Mouse (Mus musculus) stomach, embryonic 16.5 days (tissue): ENCODE data around the gene Scn8a. TPM values are rescaled to one million over a fixed set of nuclear protein-coding genes. Genes with fewer than 3 reads are reported as not detected.
A peak's percentile ranks its signal among the peaks of the same experiment; 100 is the strongest.

Experiments
- ATAC-seq: fragments of 200-750 bp; cut with Nextera tagmentation; 2 replicates; pipeline ENCODE4 v1.8.0; 2017; ENCODE audit warnings: moderate number of reproducible peaks, moderate TSS enrichment; ENCODE audit not compliant: insufficient read depth, low FRiP score
- H3K27ac ChIP-seq: fragments of 300-500 bp; sonication (generic); 2 replicates; pipeline ENCODE4 v1.5.1; 2014; ENCODE audit warnings: low read length
- H3K27me3 ChIP-seq: fragments of 300-500 bp; sonication (generic); 2 replicates; pipeline ENCODE4 v1.6.1; 2014; ENCODE audit warnings: low read length, control low read depth, mixed read lengths; ENCODE audit not compliant: control insufficient read depth, insufficient read depth
- H3K36me3 ChIP-seq: fragments of 300-500 bp; sonication (generic); 2 replicates; pipeline ENCODE4 v1.6.1; 2014; ENCODE audit warnings: low read length; ENCODE audit not compliant: control insufficient read depth, insufficient read depth
- H3K4me1 ChIP-seq: fragments of 300-500 bp; sonication (generic); 2 replicates; pipeline ENCODE4 v1.6.1; 2014; ENCODE audit warnings: low read length, control low read depth, mixed read lengths; ENCODE audit not compliant: control insufficient read depth, insufficient read depth
- H3K4me2 ChIP-seq: fragments of 300-500 bp; sonication (generic); 2 replicates; pipeline ENCODE4 v1.6.1; 2014; ENCODE audit warnings: low read depth, low read length, mixed read lengths
- H3K4me3 ChIP-seq: fragments of 300-500 bp; sonication (generic); replicated peaks from 2 replicates; pipeline ENCODE4 v1.5.1; 2014; ENCODE audit warnings: mild to moderate bottlenecking, low read length
- H3K9ac ChIP-seq: fragments of 300-500 bp; sonication (generic); 2 replicates; pipeline ENCODE4 v1.6.1; 2014; ENCODE audit warnings: low read length
- H3K9me3 ChIP-seq: fragments of 300-500 bp; sonication (generic); replicated peaks from 2 replicates; pipeline ENCODE4 v1.6.1; 2016; ENCODE audit warnings: low read length, control low read depth; ENCODE audit not compliant: control insufficient read depth
- WGBS: fragments of 180-500 bp; shearing (Covaris S2); extraction: QIAGEN DNeasy Blood & Tissue Kit; methylation state at CpG from one replicate; pipeline ENCODE4 v1.1.7; 2014; 5-methylcytosine and 5-hydroxymethylcytosine counted together
- polyA plus RNA-seq: library from polyadenylated mRNA; unstranded; fragments of >200 nt; fragmentation: Nextera tagmentation; extraction: Ambion mirVana; gene quantifications from 2 replicates; pipeline ENCODE4 v1.2.1, GENCODE M21; 2015

Scn8a gene
- polyA plus RNA-seq, 1 experiment from 2014 or later, result 0.97 TPM

GRCm38 (mm10) chr15:101059570-101060279, 190.1 kb downstream of the Scn8a start:
- H3K36me3 ChIP-seq, result no peaks in the 10 kb centered on the region
- H3K27ac ChIP-seq, result no peak overlapping the region
- no peak overlapping the region for H3K4me2 ChIP-seq
- 0 out of 2 replicates have a peak, but pooled peaks cover under 1% of the 10 kb centered on the region for H3K4me1 ChIP-seq
- 59% methylated on average over 9 of the region's 9 CpGs for WGBS
- H3K9me3 ChIP-seq, result no peaks in the 10 kb centered on the region
- no peak overlapping the region for H3K9ac ChIP-seq
- peaks cover 1% of the 10 kb centered on the region for H3K27me3 ChIP-seq
- no peak for ATAC-seq
- no peak overlapping the region for H3K4me3 ChIP-seq

DNA sequence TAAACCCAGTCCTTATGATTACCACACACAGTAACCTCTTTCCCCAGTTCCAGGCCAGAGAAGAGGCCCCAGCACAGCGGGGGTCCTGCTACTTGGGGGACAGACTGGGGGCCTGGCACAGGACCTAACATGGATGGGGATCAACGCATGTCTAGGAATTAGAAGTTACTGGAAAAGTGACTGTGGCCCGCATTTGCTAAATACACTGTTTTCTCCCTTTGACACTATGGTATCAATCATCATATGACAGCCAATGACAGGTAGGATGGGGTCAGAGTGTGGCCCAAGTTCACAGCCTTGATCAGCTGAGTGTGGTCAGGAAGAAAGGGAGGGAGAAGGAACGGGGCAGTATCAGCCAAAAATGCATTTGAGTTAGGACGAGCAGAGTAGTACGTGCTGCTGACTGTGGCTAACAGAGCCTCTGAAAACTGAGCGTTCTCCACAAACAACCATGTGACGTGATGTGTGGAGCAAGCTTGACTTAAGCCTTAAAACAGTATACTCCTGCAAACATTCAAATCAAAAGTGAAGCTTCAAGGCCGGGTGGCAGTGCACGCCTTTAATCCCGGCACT, 190.7 kb downstream of the Scn8a start:
- no peak for ATAC-seq
- 69% methylated on average over 11 of the region's 11 CpGs for WGBS

GRCm38 (mm10) chr15:101065069-101065468, 195.4 kb downstream of the Scn8a start:
- H3K4me1 ChIP-seq, result peaks cover 51% of the 10 kb centered on the region
- 45% methylated on average over 6 of the region's 6 CpGs for WGBS
- ATAC-seq, result no peak

More for the DNA sequence above, 190.7 kb downstream of the Scn8a start:
- H3K9ac ChIP-seq, result no peak overlapping the region
- H3K36me3 ChIP-seq, result no peaks in the 10 kb centered on the region
- H3K9me3 ChIP-seq, result no peaks in the 10 kb centered on the region
- H3K4me2 ChIP-seq, result no peak overlapping the region
- H3K27ac ChIP-seq, result no peak overlapping the region
- no peak overlapping the region for H3K4me3 ChIP-seq
- no peaks in the 10 kb centered on the region; the same call in 1 of the 2 replicates for H3K27me3 ChIP-seq
- peaks cover 7% of the 10 kb centered on the region for H3K4me1 ChIP-seq

DNA sequence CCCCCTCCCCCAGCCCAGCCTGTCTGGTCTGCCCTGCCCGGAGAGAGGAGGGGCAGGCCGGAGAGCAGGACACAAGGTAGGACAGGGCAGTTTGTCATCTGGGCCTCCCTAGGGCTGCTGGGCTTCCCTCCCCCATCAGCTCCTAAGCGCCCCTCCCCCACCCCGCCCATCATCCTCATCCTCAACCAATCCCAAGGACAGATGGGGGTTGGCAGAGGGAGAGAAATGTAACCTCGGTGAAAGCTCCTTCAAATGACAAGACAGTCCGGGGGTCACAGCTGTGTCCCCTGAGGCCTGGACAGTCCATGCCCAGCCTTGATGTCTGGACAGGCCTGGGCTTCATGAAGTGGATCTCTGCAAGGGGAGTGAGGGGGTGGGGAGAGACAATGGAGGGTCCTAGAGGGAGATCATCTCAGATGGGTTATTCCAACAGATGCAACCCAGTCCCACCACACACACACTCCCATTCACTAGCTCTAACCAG, 196.7 kb downstream of the Scn8a start:
- 41% methylated on average over 6 of the region's 6 CpGs for WGBS

More at GRCm38 (mm10) chr15:101065069-101065468, 195.4 kb downstream of the Scn8a start:
- Histone ChIP-seq H3K9me3 (no peaks in the 10 kb centered on the region), H3K27ac (no peak overlapping the region), H3K9ac (no peak overlapping the region), H3K27me3 (no peaks in the 10 kb centered on the region), H3K36me3 (no peaks in the 10 kb centered on the region), H3K4me3 (no peak overlapping the region), H3K4me2 (no peak overlapping the region)

DNA sequence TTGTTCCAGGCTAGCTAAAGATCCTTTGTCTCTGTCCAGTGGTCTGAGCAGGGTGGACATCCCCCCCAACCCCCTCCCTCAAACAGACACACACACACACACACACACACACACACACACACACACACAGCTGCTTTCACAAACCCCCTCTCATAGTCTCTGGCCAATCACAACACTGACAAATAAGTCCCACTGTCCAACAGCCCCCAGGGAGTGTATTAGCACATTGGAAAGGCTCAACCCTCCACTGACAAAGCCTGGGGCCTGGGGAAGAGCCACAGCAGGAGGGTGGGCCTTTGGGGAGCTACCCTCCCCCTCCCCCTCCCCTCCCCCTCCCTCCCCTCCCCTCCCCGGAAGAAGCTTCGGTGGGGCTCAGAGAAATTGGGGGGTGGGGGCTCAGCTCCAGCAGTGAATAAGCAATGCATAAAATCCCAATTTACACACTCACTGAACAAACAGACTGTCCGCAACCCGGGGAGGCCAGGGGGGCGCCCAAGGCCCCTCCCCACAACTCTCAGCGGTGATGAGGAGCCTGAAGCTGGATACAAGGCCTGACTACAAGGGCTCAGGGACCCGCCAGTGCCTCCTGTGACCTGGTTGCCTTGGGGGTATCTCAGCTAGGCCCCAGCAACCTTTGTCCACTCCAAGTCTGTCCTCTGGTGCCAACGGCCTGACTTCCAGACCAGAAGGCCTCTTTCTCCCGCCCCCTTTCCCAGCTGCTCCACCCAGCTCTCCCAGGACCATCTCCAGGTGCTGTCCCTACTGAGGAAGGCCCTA, 197.4 kb downstream of the Scn8a start:
- Histone ChIP-seq H3K4me2 (no peak overlapping the region; the same call in 1 of the 2 replicates), H3K9me3 (no peaks in the 10 kb centered on the region), H3K36me3 (no peaks in the 10 kb centered on the region), H3K4me1 (peaks cover 68% of the 10 kb centered on the region), H3K4me3 (no peak overlapping the region), H3K27me3 (no peaks in the 10 kb centered on the region), H3K9ac (peak overlapping the region; percentile 48), H3K27ac (peak overlapping the region; percentile 77)
- 23% methylated on average over 7 of the region's 9 CpGs for WGBS
- no peak for ATAC-seq

More for the DNA sequence above, 196.7 kb downstream of the Scn8a start:
- Histone ChIP-seq H3K9me3 (no peaks in the 10 kb centered on the region), H3K4me3 (no peak overlapping the region), H3K4me1 (peaks cover 64% of the 10 kb centered on the region), H3K27ac (no peak overlapping the region), H3K9ac (peak overlapping the region; percentile 41; the same call in 1 of the 2 replicates), H3K27me3 (no peaks in the 10 kb centered on the region), H3K4me2 (0 out of 2 replicates have a peak overlapping the region, but pooled peaks have one; percentile 3), H3K36me3 (no peaks in the 10 kb centered on the region)
- ATAC-seq, result no peak

DNA sequence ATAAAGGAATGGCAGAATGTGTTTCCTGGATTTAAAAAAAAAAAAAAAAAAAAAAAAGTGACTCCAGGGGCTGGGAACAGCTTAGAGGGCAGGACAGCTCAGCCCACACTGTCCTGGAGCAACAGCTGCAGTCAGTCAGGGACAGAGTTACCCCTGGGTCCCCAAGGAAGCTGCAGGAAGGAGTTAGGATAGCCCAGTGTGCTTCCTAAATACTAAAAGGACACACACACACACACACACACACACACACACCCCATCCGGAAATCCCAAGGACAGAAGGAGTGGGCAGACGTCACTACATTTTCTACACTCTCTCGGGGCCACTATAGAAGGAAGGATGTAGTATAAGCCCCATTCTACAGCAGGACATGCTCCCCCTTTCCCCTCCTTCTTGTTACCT, 198.4 kb downstream of the Scn8a start:
- H3K4me1 ChIP-seq, result peaks cover 73% of the 10 kb centered on the region
- no peak overlapping the region for H3K4me2 ChIP-seq
- H3K9me3 ChIP-seq, result no peaks in the 10 kb centered on the region
- H3K4me3 ChIP-seq, result no peak overlapping the region
- H3K36me3 ChIP-seq, result no peaks in the 10 kb centered on the region
- WGBS, result 31% methylated on average over 3 of the region's 3 CpGs
- H3K27ac ChIP-seq, result peak overlapping the region; percentile 88
- H3K9ac ChIP-seq, result no peak overlapping the region
- H3K27me3 ChIP-seq, result no peaks in the 10 kb centered on the region
- 0 out of 2 replicates have a peak, but pooled peaks have one; percentile 47 for ATAC-seq

GRCm38 (mm10) chr15:101068671-101069070, 199.0 kb downstream of the Scn8a start:
- peak overlapping the region; percentile 88 for H3K27ac ChIP-seq
- no peaks in the 10 kb centered on the region for H3K9me3 ChIP-seq
- H3K27me3 ChIP-seq, result no peaks in the 10 kb centered on the region
- no peak overlapping the region for H3K4me3 ChIP-seq
- no peak overlapping the region for H3K4me2 ChIP-seq
- 65% methylated on average over 4 of the region's 4 CpGs for WGBS
- H3K9ac ChIP-seq, result peak overlapping the region; percentile 47
- H3K36me3 ChIP-seq, result no peaks in the 10 kb centered on the region
- peaks cover 74% of the 10 kb centered on the region for H3K4me1 ChIP-seq
- no peak for ATAC-seq

DNA sequence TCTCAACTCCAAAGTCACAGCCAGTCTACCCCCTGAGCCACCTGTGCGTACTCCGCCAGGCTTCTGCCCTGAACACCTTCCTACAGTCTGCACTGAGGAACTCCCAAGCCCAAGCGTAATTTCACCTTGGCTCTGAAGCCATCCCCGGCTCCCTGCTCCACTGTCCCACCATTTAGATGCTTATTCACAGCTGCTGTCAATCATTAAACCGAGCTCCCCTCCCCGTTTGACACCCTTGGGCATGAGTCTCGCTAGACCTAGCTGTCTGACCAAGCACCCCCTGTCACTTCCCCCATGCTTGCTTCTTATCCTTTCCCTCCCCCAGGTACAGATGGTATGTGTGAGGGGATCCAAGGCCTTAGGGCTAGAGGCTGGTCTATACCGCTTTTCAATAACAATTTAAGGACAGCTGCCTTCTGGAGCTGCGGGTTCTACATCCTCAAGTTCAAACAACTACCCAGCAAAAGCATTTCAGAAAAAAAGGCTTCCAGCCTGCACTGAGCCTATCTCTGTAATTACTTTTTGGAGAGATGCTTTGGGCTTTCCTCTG, 200.1 kb downstream of the Scn8a start:
- H3K9ac ChIP-seq, result peak overlapping the region; percentile 43
- WGBS, result 56% methylated on average over 9 of the region's 9 CpGs
- peaks cover 77% of the 10 kb centered on the region for H3K4me1 ChIP-seq
- no peaks in the 10 kb centered on the region for H3K36me3 ChIP-seq
- H3K4me2 ChIP-seq, result no peak overlapping the region
- ATAC-seq, result no peak
- no peak overlapping the region for H3K4me3 ChIP-seq
- no peaks in the 10 kb centered on the region for H3K9me3 ChIP-seq
- H3K27me3 ChIP-seq, result no peaks in the 10 kb centered on the region
- H3K27ac ChIP-seq, result peak overlapping the region; percentile 88
